Mouse (Mus musculus): ENCODE results near the gene Gnao1. TPM values are rescaled to one million over a fixed set of nuclear protein-coding genes. Genes with fewer than 3 reads are reported as not detected.

Gnao1 gene
- total and polyA plus RNA-seq, 3 experiments: 1.1 to 13.5 (median 3.5) TPM

DNA sequence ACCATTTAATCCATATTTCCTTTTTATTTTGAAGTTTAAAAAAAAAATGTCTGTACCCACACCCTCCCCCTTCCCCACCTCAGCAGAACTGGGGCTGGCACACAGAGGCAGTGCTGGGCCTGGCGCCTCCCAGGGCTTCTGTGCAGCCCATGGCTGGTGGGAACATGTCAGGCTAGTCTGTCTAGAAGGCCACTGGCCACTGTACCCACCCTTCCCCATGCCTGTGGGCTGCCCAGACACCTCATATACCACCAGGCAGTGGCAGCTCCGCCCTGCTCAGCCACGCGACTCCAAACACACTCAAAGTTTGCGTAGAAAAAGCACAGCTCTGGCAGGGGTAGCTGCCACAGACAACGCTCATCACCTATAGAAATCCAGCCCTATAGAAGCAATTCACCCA is 158.5 kb downstream of the Gnao1 start:
- Histone ChIP-seq H3K36me3 (replicated peaks in 1 of 2; ENCODE audit: control insufficient read depth in 1 of 2, insufficient read depth in 1 of 2, low read length in 1 of 2) (peaks cover 19 to 44% of the 10 kb centered on the region in 2 experiments), H3K9me3 (replicated peaks; ENCODE audit: low read length) (no peaks in the 10 kb centered on the region), H3K27me3 (replicated peaks) (no peaks in the 10 kb centered on the region), H3K4me2 (ENCODE audit: insufficient read depth, low read depth, poor library complexity, severe bottlenecking) (no peak overlapping the region), H3K4me3 (replicated peaks in 1 of 3; ENCODE audit: low read depth in 2 of 3, low read length in 2 of 3, poor library complexity in 1 of 3) (no peak overlapping the region), H3K79me2 (replicated peaks; ENCODE audit: control insufficient read depth, extremely low read depth, insufficient read depth, poor library complexity, severe bottlenecking) (no peaks in the 10 kb centered on the region), H3K4me1 (ENCODE audit: control insufficient read depth in 1 of 2, insufficient read depth in 2 of 2) (peaks cover 0 to 4% of the 10 kb centered on the region in 2 experiments; a peak in 1 of 4 replicates), H3K9ac (ENCODE audit: insufficient read depth, low read depth) (no peak overlapping the region), H3K27ac (ENCODE audit: insufficient read depth, low read depth) (no peak overlapping the region)
- dilution Hi-C loops (cut with MboI; ENCODE audit: extremely low pct_ligation_motif_present, extremely low pct_unique_long_range_greater_than_20kb, low sequenced_read_pairs): no loop called here
- in situ Hi-C loops (cut with MboI; ENCODE audit: low pct_ligation_motif_present, low pct_unique_long_range_greater_than_20kb, low sequenced_read_pairs): no loop called here
- no peak for DNase-seq (ENCODE audit: extremely low read depth)
- no peak for TF ChIP-seq RCOR1 (conservative IDR thresholded peaks at IDR 0.05; ENCODE audit: low read depth, low read length)
- no peak for TF ChIP-seq JUN (IDR thresholded peaks at IDR 0.05; ENCODE audit: insufficient read depth, low read depth, low read length)
- TF ChIP-seq POLR2AphosphoS2 (IDR thresholded peaks at IDR 0.05; ENCODE audit: low read depth, low read length): no peak
- no peak for TF ChIP-seq E2F4 (IDR thresholded peaks at IDR 0.05; ENCODE audit: insufficient replicate concordance, low read depth, low read length)
- TF ChIP-seq TBP (conservative IDR thresholded peaks at IDR 0.05; ENCODE audit: low read depth, low read length): no peak
- no peak for TF ChIP-seq ETS1 (conservative IDR thresholded peaks at IDR 0.05; ENCODE audit: low read depth, low read length)
- no peak for TF ChIP-seq MXI1 (IDR thresholded peaks at IDR 0.05; ENCODE audit: low read depth, low read length)
- TF ChIP-seq ZMIZ1 (IDR thresholded peaks at IDR 0.05; ENCODE audit: low read depth, low read length): no peak
- TF ChIP-seq NELFE (IDR thresholded peaks at IDR 0.05; ENCODE audit: low read depth, low read length): no peak
- no peak for TF ChIP-seq CHD2 (IDR thresholded peaks at IDR 0.05; ENCODE audit: low read length)
- no peak for TF ChIP-seq POLR2A (IDR thresholded peaks at IDR 0.05; ENCODE audit: low read depth, low read length)

DNA sequence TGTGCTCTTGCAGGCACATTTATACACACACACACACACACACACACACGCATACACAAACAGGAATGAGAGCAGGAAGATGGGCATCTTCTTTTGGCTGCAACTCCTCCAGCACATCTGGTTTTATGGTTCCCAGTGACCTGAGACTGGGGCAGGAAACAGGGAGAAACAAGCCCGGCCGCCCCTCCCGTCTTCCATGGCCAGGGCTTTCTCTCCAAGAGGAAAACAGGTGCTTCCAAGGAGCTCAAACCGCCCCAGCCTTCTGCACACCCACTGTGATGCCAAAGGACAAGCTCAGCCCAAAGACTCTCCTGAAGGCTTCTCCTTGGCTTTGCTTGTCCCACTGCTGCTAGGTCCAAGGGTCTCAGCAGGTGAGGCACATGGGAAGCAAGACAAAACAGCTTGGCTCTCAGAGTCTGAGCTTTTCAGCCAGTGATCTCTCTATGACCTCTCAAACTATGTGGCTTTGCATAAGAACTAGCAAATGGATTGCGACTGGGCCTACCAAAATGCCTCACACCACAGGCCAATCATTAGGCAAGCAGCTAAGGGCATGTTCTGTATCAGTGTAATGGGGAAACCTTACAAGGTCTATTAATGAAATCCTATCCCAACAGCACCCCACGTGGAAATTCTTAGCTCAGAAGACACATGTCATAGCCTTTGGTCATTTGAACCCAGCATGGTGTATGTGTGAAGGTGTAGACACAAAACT is 160.0 kb downstream of the Gnao1 start:
- Histone ChIP-seq H3K4me3 (replicated peaks in 1 of 3; ENCODE audit: low read depth in 2 of 3, low read length in 2 of 3, poor library complexity in 1 of 3) (no peak overlapping the region), H3K4me2 (ENCODE audit: insufficient read depth, low read depth, poor library complexity, severe bottlenecking) (no peak overlapping the region), H3K27ac (ENCODE audit: insufficient read depth, low read depth) (no peak overlapping the region), H3K9me3 (replicated peaks; ENCODE audit: low read length) (no peaks in the 10 kb centered on the region), H3K27me3 (replicated peaks) (no peaks in the 10 kb centered on the region), H3K36me3 (replicated peaks in 1 of 2; ENCODE audit: control insufficient read depth in 1 of 2, insufficient read depth in 1 of 2, low read length in 1 of 2) (peaks cover 34 to 59% of the 10 kb centered on the region in 2 experiments), H3K4me1 (ENCODE audit: control insufficient read depth in 1 of 2, insufficient read depth in 2 of 2) (peaks cover 0 to 4% of the 10 kb centered on the region in 2 experiments; a peak in 1 of 4 replicates), H3K9ac (ENCODE audit: insufficient read depth, low read depth) (no peak overlapping the region), H3K79me2 (replicated peaks; ENCODE audit: control insufficient read depth, extremely low read depth, insufficient read depth, poor library complexity, severe bottlenecking) (no peaks in the 10 kb centered on the region)
- in situ Hi-C loops (cut with MboI; ENCODE audit: low pct_ligation_motif_present, low pct_unique_long_range_greater_than_20kb, low sequenced_read_pairs): no loop called here
- TF ChIP-seq ZNF384 (IDR thresholded peaks at IDR 0.05; ENCODE audit: low read depth, low read length) (no peak), ZKSCAN1 (IDR thresholded peaks at IDR 0.05; ENCODE audit: borderline replicate concordance, low read depth, low read length) (no peak), USF1 (IDR thresholded peaks at IDR 0.05; ENCODE audit: low read depth, low read length) (no peak), CTCF (conservative IDR thresholded peaks at IDR 0.05 in 1 of 2, IDR thresholded peaks at IDR 0.05 in 1 of 2; ENCODE audit: low read depth in 2 of 2, low read length in 2 of 2) (no peak), CHD1 (IDR thresholded peaks at IDR 0.05; ENCODE audit: low read depth, low read length) (no peak), MEF2A (IDR thresholded peaks at IDR 0.05; ENCODE audit: borderline replicate concordance, low read depth, low read length) (no peak), POLR2AphosphoS2 (IDR thresholded peaks at IDR 0.05; ENCODE audit: low read depth, low read length) (no peak), GABPA (IDR thresholded peaks at IDR 0.05; ENCODE audit: insufficient replicate concordance, low read depth, low read length) (no peak), IRF4 (IDR thresholded peaks at IDR 0.05; ENCODE audit: low read depth, low read length) (no peak), SMC3 (IDR thresholded peaks at IDR 0.05; ENCODE audit: low read depth, low read length) (no peak), E2F4 (IDR thresholded peaks at IDR 0.05; ENCODE audit: insufficient replicate concordance, low read depth, low read length) (no peak), BHLHE40 (IDR thresholded peaks at IDR 0.05; ENCODE audit: low read depth, low read length) (no peak), EP300 (IDR thresholded peaks at IDR 0.05; ENCODE audit: low read length) (no peak), MAFK (IDR thresholded peaks at IDR 0.05; ENCODE audit: insufficient replicate concordance, low read length) (no peak), ETS1 (conservative IDR thresholded peaks at IDR 0.05; ENCODE audit: low read depth, low read length) (no peak), TBP (conservative IDR thresholded peaks at IDR 0.05; ENCODE audit: low read depth, low read length) (no peak)
- no peak for DNase-seq (ENCODE audit: extremely low read depth)
- dilution Hi-C loops (cut with MboI; ENCODE audit: extremely low pct_ligation_motif_present, extremely low pct_unique_long_range_greater_than_20kb, low sequenced_read_pairs): no loop called here

All from CH12.LX (cell line).